9 mouse cellular contexts compared by ENCODE assay signal in genomic region chr7:136152470-136152869, GRCm38 (mm10).
A peak's percentile ranks its signal among the peaks of the same experiment; 100 is the strongest.
DNase-seq lines count a peak whose midpoint lies in the region; ATAC-seq lines count a peak whose summit lies in the region.
"Had no signal": no experiment of that assay in that cellular context is flagged by ENCODE, and none has a peak within 500 bp of the region (broad histone marks: within the 10 kb centered on the region; RNA-seq: fewer than 3 reads in every experiment).

No protein-coding gene starts in this region.

- no peak for ATAC-seq in kidney, embryonic 16.5 days (ENCODE audit: low FRiP score, low TSS enrichment)
- peak; percentile 45; the same call in 1 of the 2 replicates for ATAC-seq in common myeloid progenitor, adult 5-6 weeks (replicated peaks; ENCODE audit: low read depth, poor library complexity, severe bottlenecking)
- ATAC-seq in monocyte, adult 5-6 weeks (replicated peaks; ENCODE audit: insufficient number of reproducible peaks, low FRiP score, low TSS enrichment, poor library complexity, severe bottlenecking), result no peak

- no peaks in the 10 kb centered on the region for H3K36me3 ChIP-seq in kidney, embryonic 16.5 days (ENCODE audit: insufficient read depth, low read length)

- no peaks in the 10 kb centered on the region for H3K9me3 ChIP-seq in kidney, embryonic 16.5 days (ENCODE audit: low read length)

- 0 out of 2 replicates have a peak, but pooled peaks cover 3% of the 10 kb centered on the region for H3K4me1 ChIP-seq in kidney, embryonic 16.5 days (ENCODE audit: insufficient read depth, low read length)

- DNase-seq in kidney, adult 18-20 months, result peak; percentile 36
- DNase-seq in adipocyte (ENCODE audit: low spot score), result peak; percentile 2
- DNase-seq in heart, adult 9 months (ENCODE audit: low spot score in 2 of 2), result peak; percentile 76 to 80
- DNase-seq in layer of hippocampus, postnatal 25 days (ENCODE audit: extremely low spot score in 1 of 2, low spot score in 1 of 2), result peak; percentile 24 to 63
- peak; percentile 2 for DNase-seq in naive thymus-derived CD4-positive, alpha-beta T cell, adult 2 months (ENCODE audit: low read depth)

- WGBS in kidney, embryonic 16.5 days, result 30% methylated on average over 5 of the region's 5 CpGs

- H3K9ac ChIP-seq in kidney, embryonic 16.5 days (replicated peaks; ENCODE audit: low read length), result no peak overlapping the region

- no peaks in the 10 kb centered on the region for H3K27me3 ChIP-seq in kidney, embryonic 16.5 days (ENCODE audit: insufficient read depth, low read length)

- H3K4me2 ChIP-seq in kidney, embryonic 16.5 days (replicated peaks; ENCODE audit: low read depth, low read length), result no peak overlapping the region

- H3K27ac ChIP-seq in kidney, embryonic 16.5 days (ENCODE audit: low read length), result no peak overlapping the region
- H3K27ac ChIP-seq: macrophage had no signal

- H3K4me3 ChIP-seq in kidney, embryonic 16.5 days (ENCODE audit: low read length), result no peak overlapping the region

Comparison
In these comparisons a context has a peak if more than half of its experiments do, and no peak if none do; other contexts are left out.
1. DNase-seq: peak in every context shown above with its lines; median percentile 78 in heart, adult 9 months; 44 in layer of hippocampus, postnatal 25 days; 36 in kidney, adult 18-20 months; 2 in adipocyte; 2 in naive thymus-derived CD4-positive, alpha-beta T cell, adult 2 months.